Mouse (Mus musculus) hindbrain, postnatal 0 days (tissue): ENCODE results near the gene Selenoo. TPM values are rescaled to one million over a fixed set of nuclear protein-coding genes. Genes with fewer than 3 reads are reported as not detected.

Experiments used
- ATAC-seq: fragments of 200-750 bp; cut with Nextera tagmentation; 2 replicates; pipeline ENCODE4 v1.8.0; 2017; ENCODE audit warnings: mild to moderate bottlenecking, moderate TSS enrichment, moderate library complexity
- DNase-seq: peaks from one replicate; pipeline ENCODE4 v3.0.0-alpha.2; 2015; ENCODE audit warnings: low spot score
- H3K27ac ChIP-seq: fragments of 300-500 bp; sonication (generic); 2 replicates; pipeline ENCODE4 v1.5.1; 2014; ENCODE audit warnings: mild to moderate bottlenecking
- H3K27me3 ChIP-seq: fragments of 300-500 bp; sonication (generic); 2 replicates; pipeline ENCODE4 v1.6.1; 2014; ENCODE audit warnings: low read length, mixed read lengths; ENCODE audit not compliant: insufficient read depth
- H3K36me3 ChIP-seq: fragments of 300-500 bp; sonication (generic); 2 replicates; pipeline ENCODE4 v1.6.1; 2014; ENCODE audit warnings: low read length, mixed read lengths; ENCODE audit not compliant: insufficient read depth
- H3K4me1 ChIP-seq: fragments of 300-500 bp; sonication (generic); 2 replicates; pipeline ENCODE4 v1.6.1; 2014; ENCODE audit warnings: antibody characterized with exemption, low read length, mixed read lengths; ENCODE audit not compliant: insufficient read depth
- H3K4me2 ChIP-seq: fragments of 300-500 bp; sonication (generic); 2 replicates; pipeline ENCODE4 v1.6.1; 2014; ENCODE audit warnings: low read depth, mild to moderate bottlenecking, low read length, moderate library complexity, mixed read lengths
- H3K4me3 ChIP-seq: fragments of 300-500 bp; sonication (generic); 2 replicates; pipeline ENCODE4 v1.5.1; 2014; ENCODE audit warnings: low read length
- H3K9ac ChIP-seq: fragments of 300-500 bp; sonication (generic); replicated peaks from 2 replicates; pipeline ENCODE4 v1.6.1; 2014; ENCODE audit warnings: mild to moderate bottlenecking, low read length, moderate library complexity, mixed read lengths
- H3K9me3 ChIP-seq: fragments of 300-500 bp; sonication (generic); 2 replicates; pipeline ENCODE4 v1.6.1; 2016; ENCODE audit warnings: low read length, mixed read lengths
- CTCF ChIP-seq: IDR thresholded peaks from 2 replicates; pipeline ENCODE4 v1.5.1; 2016; ENCODE audit warnings: antibody characterized with exemption, control low read depth, low read depth
- WGBS: fragments of 180-500 bp; shearing (Covaris S2); extraction: QIAGEN DNeasy Blood & Tissue Kit; methylation state at CpG from one replicate; pipeline ENCODE4 v1.1.7; 2014; 5-methylcytosine and 5-hydroxymethylcytosine counted together
- polyA plus RNA-seq: library from polyadenylated mRNA; unstranded; fragments of >200 nt; fragmentation: Nextera tagmentation; extraction: Ambion mirVana; gene quantifications from 2 replicates; pipeline ENCODE4 v1.2.1, GENCODE M21; 2015
- total RNA-seq: library from RNA; depleted of rRNA; stranded (reverse); fragments of >200 nt; gene quantifications from 2 replicates; pipeline ENCODE4 v1.2.3, GENCODE M21; 2014

Selenoo gene
- total and polyA plus RNA-seq, 2 experiments from 2014 or later, result 20.4 to 50.1 TPM

- H3K4me1 ChIP-seq, result no peaks in the 10 kb centered on the region
- DNase-seq (no peak), ATAC-seq (0 out of 2 replicates have a peak, but pooled peaks have one; percentile 15)
- no peak overlapping the region for H3K4me3 ChIP-seq
- no peak for TF ChIP-seq CTCF
- H3K36me3 ChIP-seq, result peaks cover 71% of the 10 kb centered on the region
- H3K4me2 ChIP-seq, result no peak overlapping the region
- no peak overlapping the region for H3K9ac ChIP-seq
- no peaks in the 10 kb centered on the region for H3K27me3 ChIP-seq
- no peaks in the 10 kb centered on the region for H3K9me3 ChIP-seq
- H3K27ac ChIP-seq, result no peak overlapping the region
- 81% methylated on average over 10 of the region's 10 CpGs for WGBS
Observed at GRCm38 (mm10) chr15:89103921-89104320, 15.0 kb downstream of the Selenoo start.

- no peaks in the 10 kb centered on the region for H3K9me3 ChIP-seq
- no peak overlapping the region for H3K4me3 ChIP-seq
- ATAC-seq (0 out of 2 replicates have a peak, but pooled peaks have one; percentile 40), DNase-seq (peak; percentile 18)
- H3K27ac ChIP-seq, result no peak overlapping the region
- H3K36me3 ChIP-seq, result peaks cover 72% of the 10 kb centered on the region
- WGBS, result 89% methylated on average over 8 of the region's 8 CpGs
- H3K9ac ChIP-seq, result no peak overlapping the region
- no peaks in the 10 kb centered on the region for H3K27me3 ChIP-seq
- no peak for TF ChIP-seq CTCF
- no peak overlapping the region for H3K4me2 ChIP-seq
- no peaks in the 10 kb centered on the region for H3K4me1 ChIP-seq
Observed at GRCm38 (mm10) chr15:89104425-89104824, 15.5 kb downstream of the Selenoo start.

- H3K9me3 ChIP-seq, result no peaks in the 10 kb centered on the region
- H3K4me1 ChIP-seq, result no peaks in the 10 kb centered on the region
- no peak overlapping the region for H3K9ac ChIP-seq
- H3K4me2 ChIP-seq, result no peak overlapping the region
- H3K27me3 ChIP-seq, result no peaks in the 10 kb centered on the region
- no peak overlapping the region for H3K27ac ChIP-seq
- no peak overlapping the region for H3K4me3 ChIP-seq
- WGBS, result 84% methylated on average over 13 of the region's 13 CpGs
- no peak for TF ChIP-seq CTCF
- DNase-seq (no peak), ATAC-seq (no peak)
- H3K36me3 ChIP-seq, result peaks cover 73% of the 10 kb centered on the region
Observed at GRCm38 (mm10) chr15:89106073-89106472, 17.2 kb downstream of the Selenoo start.

- Histone ChIP-seq H3K27ac (no peak overlapping the region), H3K9ac (no peak overlapping the region), H3K4me2 (no peak overlapping the region), H3K9me3 (no peaks in the 10 kb centered on the region), H3K4me1 (no peaks in the 10 kb centered on the region), H3K36me3 (peaks cover 70% of the 10 kb centered on the region), H3K4me3 (no peak overlapping the region), H3K27me3 (no peaks in the 10 kb centered on the region)
- DNase-seq (no peak), ATAC-seq (no peak)
- WGBS, result 96% methylated on average over 1 of the region's 1 CpGs
- TF ChIP-seq CTCF, result no peak
Observed at GRCm38 (mm10) chr15:89106976-89107375, 18.1 kb downstream of the Selenoo start.

- Histone ChIP-seq H3K9me3 (no peaks in the 10 kb centered on the region), H3K36me3 (peaks cover 62% of the 10 kb centered on the region), H3K27ac (no peak overlapping the region), H3K4me1 (no peaks in the 10 kb centered on the region), H3K4me2 (no peak overlapping the region), H3K27me3 (no peaks in the 10 kb centered on the region), H3K4me3 (no peak overlapping the region), H3K9ac (no peak overlapping the region)
- ATAC-seq (no peak), DNase-seq (no peak)
- no peak for TF ChIP-seq CTCF
- 71% methylated on average over 9 of the region's 9 CpGs for WGBS
Observed at GRCm38 (mm10) chr15:89110147-89110546, 21.3 kb downstream of the Selenoo start.

GRCm38 (mm10) chr15:89118007-89118406 is 29.1 kb downstream of the Selenoo start:
- DNase-seq (no peak), ATAC-seq (no peak)
- TF ChIP-seq CTCF, result peak; percentile 56
- no peak overlapping the region for H3K9ac ChIP-seq
- H3K4me3 ChIP-seq, result no peak overlapping the region
- H3K27ac ChIP-seq, result no peak overlapping the region
- H3K9me3 ChIP-seq, result no peaks in the 10 kb centered on the region
- H3K27me3 ChIP-seq, result no peaks in the 10 kb centered on the region
- peaks cover 16% of the 10 kb centered on the region for H3K36me3 ChIP-seq
- no peak overlapping the region for H3K4me2 ChIP-seq
- peaks cover 17% of the 10 kb centered on the region for H3K4me1 ChIP-seq

- Histone ChIP-seq H3K9ac (peak within 1 kb of the TSS; percentile 83), H3K4me3 (peak within 1 kb of the TSS; percentile 69), H3K36me3 (no peaks in the 10 kb centered on the region), H3K27me3 (no peaks in the 10 kb centered on the region), H3K27ac (peak within 1 kb of the TSS; percentile 93), H3K4me1 (peaks cover 26% of the 10 kb centered on the region), H3K9me3 (no peaks in the 10 kb centered on the region), H3K4me2 (peak within 1 kb of the TSS; percentile 85)
- no peak for TF ChIP-seq CTCF
- under 1% methylated on average over 47 of the region's 47 CpGs for WGBS
- ATAC-seq (peak; percentile 87), DNase-seq (peak; percentile 99)
Observed at GRCm38 (mm10) chr15:89122649-89123366, 33.9 kb downstream of the Selenoo start, which contains the start of gene Tubgcp6. TSS of gene Tubgcp6 (minus strand) at chr15:89123112.
